Mouse (Mus musculus): ENCODE results near the gene Rpl23. TPM values are rescaled to one million over a fixed set of nuclear protein-coding genes. Genes with fewer than 3 reads are reported as not detected.

Gene Rpl23
- total RNA-seq, 4 experiments from 2014 or later: 304 to 481 (median 389) TPM

Small RNA genes within 50 kb of the gene (microRNA-seq; reads per million reads assigned to microRNA genes)
- gene Mir8102: 0 to 0.96 reads per million in 2 experiments

Other genes starting within 250 kb of the Rpl23 start
- 100 to 1,000 TPM; 212 to 220 (median 217) TPM for gene Srcin1, start 206.3 kb downstream of the Rpl23 start, total RNA-seq (2022)
- gene Epop, start 152.7 kb downstream of the Rpl23 start, total RNA-seq (2022): 10 to 100 TPM; 28.9 to 38.6 (median 33.9) TPM
- 100 to 1,000 TPM; 110 to 149 (median 126) TPM for gene Mllt6, start 119.0 kb downstream of the Rpl23 start, total RNA-seq (2022)
- gene Cisd3, start 96.6 kb downstream of the Rpl23 start, total RNA-seq (2022): 10 to 100 TPM; 45.2 to 60.0 (median 56.7) TPM
- gene Pcgf2, start 81.9 kb downstream of the Rpl23 start, total RNA-seq (2022): 10 to 100 TPM; 23.9 to 35.3 (median 29.0) TPM
- 100 to 1,000 TPM; 121 to 145 (median 133) TPM for gene Psmb3, start 79.0 kb downstream of the Rpl23 start, total RNA-seq (2022)
- gene Pip4k2b, start 37.7 kb downstream of the Rpl23 start, total RNA-seq (2022): 100 to 1,000 TPM in 3 of 4 experiments, 10 to 100 TPM in 1; 97.5 to 127 (median 109) TPM
- gene Cwc25, start 15.9 kb downstream of the Rpl23 start, total RNA-seq (2022): 10 to 100 TPM; 18.6 to 22.2 (median 20.6) TPM
- 1 to 10 TPM in 1 of 4 experiments, under 1 TPM in 2, not detected in 1; 0.93 to 1.4 (median 0.98) TPM for gene 1700001P01Rik, start 6.5 kb downstream of the Rpl23 start, total RNA-seq (2022)
- gene Lasp1, start 16.6 kb upstream of the Rpl23 start, total RNA-seq (2022): 100 to 1,000 TPM; 102 to 109 (median 104) TPM
- 10 to 100 TPM; 58.6 to 70.2 (median 68.1) TPM for gene B230217C12Rik, start 58.3 kb upstream of the Rpl23 start, total RNA-seq (2022)
- 1 to 10 TPM; 1.9 to 4.6 (median 2.4) TPM for gene Fbxo47, start 101.7 kb upstream of the Rpl23 start, total RNA-seq (2022)
- gene Plxdc1, start 204.0 kb upstream of the Rpl23 start, total RNA-seq (2022): 10 to 100 TPM; 18.0 to 21.1 (median 19.8) TPM
- gene Arl5c, start 213.7 kb upstream of the Rpl23 start, total RNA-seq (2022): 1 to 10 TPM in 3 of 4 experiments, under 1 TPM in 1; 0.59 to 1.5 (median 1.3) TPM
- gene Cacnb1, start 240.6 kb upstream of the Rpl23 start, total RNA-seq (2022): 100 to 1,000 TPM; 123 to 145 (median 134) TPM
- gene Rpl19, start 244.3 kb upstream of the Rpl23 start, total RNA-seq (2022): 100 to 1,000 TPM; 520 to 711 (median 600) TPM

Data from layer of hippocampus, adult 8-10 months (tissue).